Mouse (Mus musculus) ES-Bruce4 (cell line): ENCODE measurements at regions not wholly inside any gene's neighbourhood (a gene's known extent, or its start where the extent isn't known, plus 50 kb on each side); places are given as distances from the start of the nearest gene placed in this dataset.

Experiments used
- CTCF ChIP-seq: IDR thresholded peaks from one replicate; pipeline ENCODE4 v1.8.1; 2011; ENCODE audit warnings: low read depth, low read length
- EP300 ChIP-seq: IDR thresholded peaks from 2 replicates; pipeline ENCODE4 v1.6.1; 2011; ENCODE audit warnings: low read depth, low read length; ENCODE audit not compliant: insufficient read depth
- POLR2A ChIP-seq: IDR thresholded peaks from one replicate; pipeline ENCODE4 v1.8.1; 2011; ENCODE audit warnings: low read length; ENCODE audit not compliant: insufficient read depth

GRCm38 (mm10) chr12:109538641-109539040, 61.5 kb downstream of the Rtl1 start:
- TF ChIP-seq CTCF (no peak), POLR2A (no peak), EP300 (no peak)
